Mouse (Mus musculus): ENCODE data around the gene Slc26a1. TPM values are rescaled to one million over a fixed set of nuclear protein-coding genes. Genes with fewer than 3 reads are reported as not detected.

Gene Slc26a1
- total and polyA plus RNA-seq, 3 experiments, result 29.6 to 31.2 TPM; not detected in 1

DNA sequence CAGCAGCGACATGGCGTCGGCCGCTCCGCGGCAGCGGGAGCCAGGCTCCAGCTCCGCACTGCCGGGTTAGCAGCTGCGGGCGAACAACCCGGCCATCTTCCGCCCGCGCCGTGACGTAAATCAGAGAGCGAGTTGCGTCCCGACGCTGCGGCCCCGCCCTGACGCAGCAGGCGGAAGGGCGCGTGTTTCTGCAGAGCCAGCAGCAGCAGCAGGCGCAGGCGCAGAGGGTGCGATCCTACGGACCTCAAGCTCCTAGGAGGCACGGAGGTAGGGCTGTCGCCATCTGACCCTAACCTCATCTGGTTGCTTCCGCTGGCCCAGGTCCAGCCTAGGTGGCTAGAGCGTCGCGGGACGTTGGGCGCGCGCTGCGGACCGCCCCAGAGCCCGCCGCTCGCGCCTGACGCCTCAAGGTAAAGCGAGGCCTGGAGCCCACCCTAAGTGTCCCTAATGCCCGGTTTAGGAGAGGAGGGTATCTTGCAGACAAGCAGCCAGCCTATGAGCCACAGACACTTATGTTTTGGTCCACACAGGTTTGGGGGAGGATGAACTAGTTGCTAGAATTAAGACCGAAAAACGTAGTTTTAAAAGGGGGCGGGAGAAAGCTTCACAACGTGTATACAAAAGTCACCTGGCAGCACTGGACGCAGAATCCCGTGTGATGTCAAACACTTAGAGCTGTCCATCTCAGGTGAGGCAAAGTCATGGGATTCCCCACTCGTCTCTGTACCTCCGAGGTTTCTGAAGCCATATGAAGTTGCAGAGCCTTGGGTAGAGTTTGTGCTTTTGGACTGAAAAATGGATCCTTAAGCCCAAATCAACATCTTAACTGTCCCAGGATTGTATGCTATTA is 45.5 kb downstream of the Slc26a1 start, which contains the start of the genes Gak and Tmem175:
Gene Gak, minus strand, starts transcription at position 122 of the 850 bp plus-strand sequence.
Gene Tmem175, plus strand, starts transcription at position 137 of the 850 bp plus-strand sequence.
- Histone ChIP-seq H3K79me2 (ENCODE audit: control insufficient read depth, insufficient read depth, low read length, poor library complexity) (peaks cover 42% of the 10 kb centered on the region), H3K4me3 (ENCODE audit: control insufficient read depth in 1 of 2, insufficient read depth in 1 of 2, low read depth in 2 of 2, low read length in 2 of 2) (peak within 1 kb of the TSS; percentile 68 to 99), H3K27ac (ENCODE audit: control insufficient read depth, low read depth, low read length) (peak within 1 kb of the TSS; percentile 44), H3K9me3 (replicated peaks; ENCODE audit: insufficient read depth, low read length) (no peaks in the 10 kb centered on the region), H3K36me3 (ENCODE audit: control insufficient read depth in 1 of 2, insufficient read depth in 2 of 2, low read length in 2 of 2) (peaks cover 4 to 33% of the 10 kb centered on the region in 2 experiments; a peak in 3 of 4 replicates), H3K9ac (ENCODE audit: control insufficient read depth, low read depth, low read length, poor library complexity, severe bottlenecking) (peak within 1 kb of the TSS; percentile 90), H3K27me3 (ENCODE audit: control insufficient read depth in 1 of 2, insufficient read depth in 2 of 2, low read length in 2 of 2) (no peaks in the 10 kb centered on the region), H3K4me1 (ENCODE audit: control insufficient read depth in 1 of 2, insufficient read depth in 2 of 2, low read length in 2 of 2) (peaks cover 16 to 17% of the 10 kb centered on the region in 2 experiments)
- DNase-seq (ENCODE audit: low read depth, low spot score), result peak; percentile 98
- no peak for TF ChIP-seq CTCF (IDR thresholded peaks at IDR 0.05 in 2 of 3, conservative IDR thresholded peaks at IDR 0.05 in 1 of 3; ENCODE audit: control insufficient read depth in 1 of 3, insufficient read depth in 1 of 3, low read depth in 2 of 3, low read length in 3 of 3, poor library complexity in 1 of 3, severe bottlenecking in 1 of 3)
- TF ChIP-seq MEF2A (IDR thresholded peaks at IDR 0.05; ENCODE audit: extremely low read depth, insufficient replicate concordance, low read depth, low read length, poor library complexity, severe bottlenecking), result no peak
- peak; percentile 50; the same call in 1 of the 2 replicates for TF ChIP-seq USF1 (IDR thresholded peaks at IDR 0.05; ENCODE audit: low read depth, low read length)
- TF ChIP-seq SMC3 (IDR thresholded peaks at IDR 0.05; ENCODE audit: low read depth, low read length), result no peak
- TF ChIP-seq MYB (IDR thresholded peaks at IDR 0.05; ENCODE audit: low read depth, low read length), result no peak
- peak; percentile 55; the same call in 1 of the 2 replicates for TF ChIP-seq ETS1 (IDR thresholded peaks at IDR 0.05; ENCODE audit: low read depth, low read length)
- TF ChIP-seq SIN3A (IDR thresholded peaks at IDR 0.05; ENCODE audit: low read length), result peak; percentile 59
- TF ChIP-seq JUND (IDR thresholded peaks at IDR 0.05; ENCODE audit: low read depth, low read length), result no peak
- TF ChIP-seq NELFE (IDR thresholded peaks at IDR 0.05; ENCODE audit: low read depth, low read length), result peak; percentile 97
- peak; percentile 71; the same call in 1 of the 2 replicates for TF ChIP-seq MAZ (IDR thresholded peaks at IDR 0.05; ENCODE audit: low read depth, low read length)
- TF ChIP-seq ZNF384 (IDR thresholded peaks at IDR 0.05; ENCODE audit: low read depth, low read length), result no peak
- TF ChIP-seq POLR2A (IDR thresholded peaks at IDR 0.05; ENCODE audit: control insufficient read depth in 1 of 2, insufficient read depth in 1 of 2, low read depth in 1 of 2, low read length in 2 of 2, poor library complexity in 1 of 2), result peak; percentile 65 to 98; a peak in 3 of 4 replicates
- TF ChIP-seq ELF1 (IDR thresholded peaks at IDR 0.05; ENCODE audit: low read depth, low read length), result peak; percentile 94
- TF ChIP-seq MAFK (IDR thresholded peaks at IDR 0.05; ENCODE audit: borderline replicate concordance, low read depth, low read length), result peak; percentile 66; the same call in 1 of the 2 replicates
- peak; percentile 79; the same call in 1 of the 2 replicates for TF ChIP-seq POLR2AphosphoS2 (IDR thresholded peaks at IDR 0.05; ENCODE audit: low read length)
- TF ChIP-seq HCFC1 (IDR thresholded peaks at IDR 0.05; ENCODE audit: low read depth, low read length), result peak; percentile 88
- no peak for TF ChIP-seq E2F4 (IDR thresholded peaks at IDR 0.05; ENCODE audit: borderline replicate concordance, low read depth, low read length)
- TF ChIP-seq MXI1 (IDR thresholded peaks at IDR 0.05; ENCODE audit: low read depth, low read length), result peak; percentile 76
- TF ChIP-seq GATA1 (IDR thresholded peaks at IDR 0.05; ENCODE audit: low read depth, low read length), result no peak
- TF ChIP-seq ZMIZ1 (IDR thresholded peaks at IDR 0.05; ENCODE audit: low read depth, low read length), result peak; percentile 77; the same call in 1 of the 2 replicates
- TF ChIP-seq BHLHE40 (IDR thresholded peaks at IDR 0.05; ENCODE audit: borderline replicate concordance, low read depth, low read length), result no peak
- TF ChIP-seq TCF12 (IDR thresholded peaks at IDR 0.05; ENCODE audit: low read depth, low read length), result 0 out of 2 replicates have a peak, but pooled peaks have one; percentile 26
- TF ChIP-seq UBTF (IDR thresholded peaks at IDR 0.05; ENCODE audit: borderline replicate concordance, insufficient read depth, low read depth, low read length), result 0 out of 2 replicates have a peak, but pooled peaks have one; percentile 43
- peak; percentile 94 for TF ChIP-seq NRF1 (IDR thresholded peaks at IDR 0.05; ENCODE audit: insufficient read depth, low read depth, low read length, poor library complexity, severe bottlenecking)
- no peak for TF ChIP-seq MYC (IDR thresholded peaks at IDR 0.05; ENCODE audit: low read depth, low read length)
- TF ChIP-seq EP300 (IDR thresholded peaks at IDR 0.05; ENCODE audit: low read depth in 1 of 2, low read length in 2 of 2), result no peak
- no peak for TF ChIP-seq ZKSCAN1 (IDR thresholded peaks at IDR 0.05; ENCODE audit: low read depth, low read length)
- peak; percentile 56; the same call in 1 of the 2 replicates for TF ChIP-seq MAX (IDR thresholded peaks at IDR 0.05; ENCODE audit: low read length)
- 0 out of 2 replicates have a peak, but pooled peaks have one; percentile 56 for TF ChIP-seq TBP (IDR thresholded peaks at IDR 0.05; ENCODE audit: low read depth, low read length)
- no peak for TF ChIP-seq KAT2A (conservative IDR thresholded peaks at IDR 0.05; ENCODE audit: low read depth, low read length)
